Mouse (Mus musculus): ENCODE measurements around the gene Gm20696.

The Gm20696 gene

DNA sequence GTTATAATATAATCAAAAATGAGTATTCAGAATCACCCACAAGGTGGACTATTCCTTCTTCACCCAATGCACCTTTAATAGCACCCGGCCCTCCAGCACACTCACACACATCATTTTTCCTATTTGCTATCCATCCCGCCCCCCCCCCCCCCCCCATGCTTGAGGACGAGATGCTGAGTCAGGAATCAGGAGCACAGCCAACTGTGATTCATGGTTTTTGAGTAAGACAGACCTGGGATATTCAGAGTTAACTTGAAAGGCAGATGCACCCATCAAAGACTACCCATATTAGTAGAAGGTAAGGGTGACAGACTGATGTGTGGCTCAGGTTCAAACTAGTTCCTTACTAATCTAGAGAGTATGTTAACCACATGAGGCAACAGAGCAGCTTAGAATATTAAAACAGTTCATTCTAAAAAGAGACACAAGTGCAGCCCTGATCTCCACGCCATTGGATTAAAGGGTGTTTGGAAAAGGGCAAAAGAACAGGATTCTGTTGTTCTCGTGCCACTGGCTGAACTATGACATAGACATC is 417.0 kb downstream of the Gm20696 start:
- DNase-seq: no peak

DNA sequence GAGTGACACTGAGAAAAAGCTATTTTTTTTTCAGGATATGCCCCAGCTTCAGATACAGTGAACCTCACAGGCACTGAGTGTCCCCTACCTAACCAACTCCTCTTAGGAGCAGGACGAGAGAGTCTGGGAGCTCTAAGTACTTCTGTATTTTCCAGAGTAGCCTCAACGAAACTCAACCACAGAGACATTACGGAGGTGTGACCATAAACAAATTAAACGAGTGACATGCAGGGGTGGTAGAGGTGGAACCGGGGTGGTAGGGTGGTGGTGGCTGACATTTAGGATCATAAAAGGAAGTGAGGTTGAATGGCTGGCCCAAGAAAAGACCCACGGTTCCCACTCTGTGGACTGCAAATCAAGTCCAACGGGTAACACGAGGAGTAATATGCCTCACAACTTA is 418.2 kb downstream of the Gm20696 start:
- DNase-seq: no peak

DNA sequence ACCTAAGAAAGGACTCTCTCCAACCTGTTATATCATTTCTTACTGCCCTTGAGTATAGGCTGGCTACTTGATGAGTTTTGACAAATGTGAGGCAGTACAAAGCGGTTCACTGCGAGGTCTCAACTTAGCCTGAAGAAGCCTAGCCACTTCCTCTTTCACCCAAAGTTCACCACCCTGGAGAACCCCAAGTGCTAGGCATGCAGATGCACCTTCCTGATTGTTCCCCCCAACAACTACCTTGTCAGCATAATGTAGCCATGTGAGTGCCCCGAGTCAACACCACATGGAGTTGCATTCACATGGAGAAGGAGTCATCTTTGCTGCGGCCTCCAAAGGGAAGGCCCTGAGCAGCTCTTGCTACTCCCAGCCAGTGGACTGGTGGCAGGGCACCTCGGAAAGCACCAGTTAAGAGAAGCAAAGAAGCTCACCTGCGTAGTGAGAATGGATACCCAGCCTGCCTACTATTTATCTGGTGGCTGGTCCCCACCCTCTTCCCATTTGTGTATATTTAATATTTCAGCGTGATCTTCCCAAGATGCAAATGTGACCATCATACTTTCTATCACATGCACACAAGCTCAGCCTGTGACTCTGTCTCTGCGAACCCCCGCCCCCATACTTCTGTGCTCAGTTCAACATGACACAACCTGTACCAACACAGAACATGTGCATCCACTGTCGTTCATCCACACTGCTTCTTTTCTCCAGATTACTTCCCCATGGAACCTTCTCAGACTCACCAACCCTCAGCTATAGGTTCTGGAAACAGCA is 424.8 kb downstream of the Gm20696 start:
- no peak for DNase-seq

DNA sequence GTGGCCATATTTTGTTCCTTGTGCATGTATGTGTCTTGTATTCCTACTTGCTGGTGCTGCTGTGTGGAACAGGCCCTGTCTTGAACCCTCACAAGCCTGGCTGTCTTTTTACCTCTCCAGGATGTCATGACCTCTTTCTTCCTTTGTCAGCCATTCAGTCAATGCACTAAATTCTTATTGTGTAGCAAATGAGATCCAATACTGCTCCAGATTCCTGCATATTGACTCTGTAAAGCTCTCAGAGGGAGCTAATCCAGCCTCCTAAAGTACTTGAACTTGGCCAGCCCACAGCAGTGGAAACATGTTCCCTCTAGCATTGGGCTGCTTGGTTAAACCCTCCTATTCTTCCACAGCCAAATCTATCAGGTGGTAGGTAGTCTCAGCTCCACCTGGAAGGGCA is 425.8 kb downstream of the Gm20696 start:
- no peak for DNase-seq

DNA sequence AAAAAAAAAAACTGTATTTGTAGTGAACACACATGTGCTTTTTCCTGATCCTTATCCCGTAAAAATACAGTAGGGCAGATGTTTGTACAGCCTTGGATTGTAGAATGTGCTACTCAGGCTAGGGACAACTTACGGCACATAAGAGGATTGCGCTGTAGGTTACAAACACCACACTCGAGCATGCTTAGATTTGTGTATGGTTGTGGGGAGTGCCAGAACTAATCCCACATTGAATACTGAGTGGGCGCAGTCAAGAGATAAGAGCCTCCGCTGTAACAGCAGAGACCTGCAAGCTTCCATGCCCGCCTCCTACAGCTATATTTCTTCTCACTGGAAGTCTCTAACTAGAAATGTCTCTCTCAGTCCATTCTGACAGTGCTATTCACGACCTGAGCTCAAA is 431.0 kb downstream of the Gm20696 start:
- no peak for DNase-seq

DNA sequence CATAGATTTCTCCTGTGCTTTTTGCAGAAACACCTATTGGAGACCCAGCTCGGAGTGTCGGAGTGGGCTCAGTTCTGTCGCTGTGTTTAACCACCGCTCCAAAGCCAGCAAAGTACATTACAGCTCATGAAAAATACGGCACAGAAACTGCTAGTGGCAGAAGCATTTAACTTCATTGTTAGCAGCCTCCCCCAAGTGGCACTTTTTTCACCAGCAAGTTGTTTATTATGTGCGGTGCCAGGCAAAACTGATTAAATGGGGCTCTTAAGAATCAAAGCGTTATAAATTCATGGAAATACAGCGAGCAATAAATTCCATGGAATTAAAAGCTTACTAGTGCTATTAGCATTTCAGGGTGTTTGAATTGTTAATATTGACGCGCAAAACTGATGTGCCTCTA is 433.2 kb downstream of the Gm20696 start:
- DNase-seq: no peak

DNA sequence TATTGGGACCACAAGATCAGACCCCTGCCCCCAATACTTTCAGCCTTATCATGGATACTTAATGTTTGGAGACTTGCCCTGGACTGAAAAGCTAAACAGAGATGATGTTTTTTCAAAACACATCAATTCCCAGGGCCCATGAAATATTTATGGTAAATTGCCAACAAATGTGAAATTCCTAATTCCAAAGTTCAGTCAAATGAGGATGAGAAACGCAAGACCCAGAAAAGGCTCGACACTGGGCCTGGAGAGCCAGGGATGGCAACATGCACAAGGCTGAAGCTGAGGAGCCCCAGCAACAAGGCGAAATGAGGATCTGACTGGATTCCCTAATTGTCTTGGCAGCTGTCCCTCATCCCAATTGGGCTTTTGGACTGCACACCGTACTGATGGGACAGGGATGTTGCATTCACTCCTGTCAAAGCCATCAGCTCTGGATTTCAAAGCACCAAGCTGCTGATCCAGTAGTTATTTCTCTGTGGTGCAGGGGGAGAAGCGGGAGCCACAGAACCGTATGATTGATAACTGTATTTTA is 438.2 kb downstream of the Gm20696 start:
- DNase-seq: no peak

DNA sequence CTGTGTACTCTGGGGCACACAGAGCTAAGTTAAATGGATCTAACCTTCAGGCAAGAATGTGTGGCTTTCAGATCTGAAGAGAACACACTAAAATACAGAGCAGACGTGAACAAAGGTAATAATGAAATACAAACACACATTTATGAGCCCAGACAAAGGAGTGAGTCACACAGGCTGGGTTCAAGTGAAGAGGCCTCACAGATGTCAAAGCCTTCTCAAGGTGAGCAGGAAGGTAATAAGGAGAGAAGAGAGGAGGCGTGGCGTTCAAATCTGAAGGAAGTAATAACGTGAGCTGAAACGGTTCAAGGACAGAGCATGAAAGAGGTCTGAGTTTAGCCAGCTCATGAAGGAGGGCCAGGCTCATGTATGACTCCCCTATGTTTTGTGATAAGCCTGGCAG is 445.4 kb downstream of the Gm20696 start:
- no peak for DNase-seq

DNA sequence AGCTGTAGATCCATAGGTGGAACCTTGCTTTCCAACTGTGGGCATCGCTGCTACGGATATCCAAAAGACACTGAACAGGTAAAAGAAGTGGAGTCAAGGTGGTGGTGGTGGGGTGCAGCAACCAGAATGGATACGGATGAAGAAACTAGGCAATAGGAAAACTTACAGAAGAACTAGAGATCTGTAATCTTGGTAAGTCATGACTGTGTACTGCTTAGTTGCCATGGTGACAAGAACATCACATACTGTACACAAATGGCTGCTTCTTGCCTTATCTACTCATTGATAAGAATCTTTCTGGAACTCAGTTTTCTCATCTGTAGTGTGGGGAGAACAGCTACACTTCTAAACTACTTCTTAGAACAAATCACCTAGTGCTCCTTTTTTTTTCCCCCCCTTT is 446.1 kb downstream of the Gm20696 start:
- no peak for DNase-seq

DNA sequence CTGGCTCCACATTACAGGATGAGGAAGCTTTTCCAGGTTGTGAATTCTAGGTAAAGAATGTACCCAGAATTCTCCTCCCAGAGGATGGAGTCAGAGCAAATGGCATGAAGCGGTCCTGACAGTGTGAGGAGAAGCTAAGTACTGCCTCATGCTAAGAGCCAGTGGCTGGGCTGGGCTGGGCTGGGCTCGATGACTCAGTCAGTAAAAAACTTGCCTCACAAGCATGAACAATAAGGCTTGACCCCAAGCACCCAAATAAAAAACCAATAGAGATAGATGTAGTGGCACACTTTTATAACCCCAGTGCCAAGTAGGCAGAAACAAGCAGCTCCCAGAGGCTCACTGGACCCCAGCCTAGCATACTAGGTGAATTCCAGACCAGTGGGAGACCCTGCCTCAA is 448.8 kb downstream of the Gm20696 start:
- no peak for DNase-seq

DNA sequence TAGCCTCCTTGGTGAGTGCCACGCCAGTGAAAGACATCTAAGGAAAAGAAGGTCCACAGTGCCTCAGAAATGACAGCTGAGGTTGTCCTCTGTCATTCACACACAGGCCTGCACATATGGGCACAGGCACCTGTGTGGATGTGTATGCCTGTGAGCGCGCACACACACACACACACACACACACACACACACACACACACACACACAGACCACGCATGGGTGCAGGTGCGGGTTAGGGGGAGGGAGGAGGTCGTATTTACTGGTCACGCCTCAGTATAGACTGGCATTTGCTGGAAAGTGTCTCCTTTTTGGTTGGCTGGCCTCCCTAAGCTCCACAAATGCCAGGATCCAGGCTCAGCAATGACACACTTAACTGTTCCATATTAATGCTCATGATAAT is 449.4 kb downstream of the Gm20696 start:
- no peak for DNase-seq

DNA sequence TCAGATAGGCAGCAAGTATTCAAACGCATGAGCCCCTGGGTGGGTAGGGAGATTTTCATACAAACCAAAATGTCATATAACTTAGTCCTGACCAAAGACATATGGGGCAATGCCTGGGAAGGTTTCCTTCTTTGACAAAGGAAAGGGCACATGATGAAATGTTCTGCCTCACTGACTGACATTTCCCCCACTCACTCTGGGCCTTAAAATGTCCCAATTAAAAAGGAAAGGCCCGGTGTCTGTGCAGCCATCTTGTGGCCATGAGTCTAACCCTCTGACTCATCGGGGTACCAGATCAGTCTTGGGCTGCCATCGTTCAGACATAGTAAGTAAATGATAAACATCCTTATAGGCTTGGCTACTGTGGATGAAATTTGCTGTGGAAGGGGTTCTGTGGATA is 454.1 kb downstream of the Gm20696 start:
- DNase-seq: no peak

DNA sequence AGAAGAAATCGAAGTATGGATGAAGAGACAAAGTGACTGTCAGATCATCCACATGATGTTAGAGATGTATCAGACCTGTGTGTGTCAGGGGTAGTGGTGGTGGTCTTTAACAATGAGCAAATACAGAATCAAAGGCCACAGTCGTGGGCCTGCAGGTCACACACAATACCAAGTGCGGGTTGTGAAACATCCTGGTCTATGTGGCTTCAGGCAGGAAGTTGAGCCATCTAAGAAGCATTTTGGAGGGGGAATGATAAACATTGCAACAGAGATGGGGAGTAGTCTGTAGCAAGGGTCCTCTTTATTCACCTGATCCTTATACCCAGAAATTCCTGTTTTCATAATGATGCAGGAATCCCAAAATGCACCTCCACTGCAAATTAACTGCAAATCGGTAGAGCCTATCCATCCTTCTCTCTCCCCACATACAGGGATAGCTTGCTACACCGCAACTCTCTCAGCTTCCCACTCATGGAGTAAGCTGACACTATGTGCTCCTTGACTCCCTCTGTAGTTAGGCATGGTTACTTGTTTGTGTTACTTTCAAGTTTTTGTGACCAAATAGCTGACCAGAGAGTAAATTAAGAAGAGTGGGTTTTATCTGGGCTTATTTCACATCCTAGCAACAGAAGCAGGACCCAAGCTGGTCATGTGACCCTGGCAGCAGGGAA is 454.8 kb downstream of the Gm20696 start:
- DNase-seq: no peak

DNA sequence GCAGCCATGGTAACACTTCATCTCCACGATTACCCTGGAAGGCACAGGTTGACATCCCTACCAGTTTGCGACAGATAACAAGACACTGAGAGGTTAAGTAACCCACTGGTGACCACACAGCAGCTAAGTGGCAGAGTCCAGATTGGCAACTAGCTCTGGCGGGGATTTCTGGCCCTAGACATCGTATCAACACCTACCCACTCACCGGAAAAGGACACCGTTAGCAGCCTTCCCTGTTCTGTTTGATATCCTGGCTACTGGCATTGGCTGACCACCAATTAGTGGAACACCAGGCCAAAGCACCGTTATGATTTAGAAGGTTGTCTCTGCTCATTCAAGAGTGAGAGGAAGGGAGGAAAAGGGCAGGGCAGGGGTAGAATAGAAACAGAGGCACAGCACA is 456.4 kb downstream of the Gm20696 start:
- DNase-seq: no peak
